Mouse (Mus musculus): ENCODE results near the gene En2. TPM values are rescaled to one million over a fixed set of nuclear protein-coding genes. Genes with fewer than 3 reads are reported as not detected.

The En2 gene
- polyA plus RNA-seq, 1 experiment from 2014 or later = not detected

Other genes with a start within 250 kb of the En2 start
- 59.7 and 65.4 TPM in 2 replicates for gene Insig1, start 94.3 kb upstream of the En2 start, polyA plus RNA-seq (2014; fragmentation: Nextera tagmentation; extraction: Ambion mirVana)
- 0.13 and 0.16 TPM in 2 replicates for gene Cnpy1, start 80.1 kb downstream of the En2 start, polyA plus RNA-seq (2014; fragmentation: Nextera tagmentation; extraction: Ambion mirVana)
- gene Rbm33, start 151.4 kb downstream of the En2 start, polyA plus RNA-seq (2014; fragmentation: Nextera tagmentation; extraction: Ambion mirVana) = 11.1 and 12.7 TPM in 2 replicates

Data from liver, embryonic 11.5 days (tissue).